19 mouse cellular contexts compared by ENCODE assay signal in genomic region chr9:60454406-60455076, GRCm38 (mm10).
DNase-seq lines count a peak whose midpoint lies in the region; ATAC-seq and TF ChIP-seq lines count a peak whose summit lies in the region.
"Had no signal": no experiment of that assay in that cellular context is flagged by ENCODE, and none has a peak within 500 bp of the region (broad histone marks: within the 10 kb centered on the region; RNA-seq: fewer than 3 reads in every experiment).

No protein-coding gene starts in this region.

- H3K36me3 ChIP-seq in embryonic facial prominence, embryonic 14.5 days (ENCODE audit: control insufficient read depth, insufficient read depth, low read length) = no peaks in the 10 kb centered on the region
- H3K36me3 ChIP-seq in embryonic facial prominence, embryonic 10.5 days (replicated peaks) = no peaks in the 10 kb centered on the region
- H3K36me3 ChIP-seq in limb, embryonic 14.5 days (ENCODE audit: control insufficient read depth, insufficient read depth, low read length) = no peaks in the 10 kb centered on the region
- H3K36me3 ChIP-seq in limb, embryonic 10.5 days = no peaks in the 10 kb centered on the region
- H3K36me3 ChIP-seq: embryonic facial prominence, embryonic 15.5 days; G1E; hindbrain, embryonic 13.5 days; intestine, embryonic 15.5 days; midbrain, embryonic 12.5 days had no signal

- 0 out of 2 replicates have a peak, but pooled peaks cover 3% of the 10 kb centered on the region for H3K27me3 ChIP-seq in embryonic facial prominence, embryonic 14.5 days (replicated peaks; ENCODE audit: control insufficient read depth, insufficient read depth, low read length)
- peaks cover 8% of the 10 kb centered on the region for H3K27me3 ChIP-seq in embryonic facial prominence, embryonic 10.5 days (replicated peaks; ENCODE audit: low read depth, poor library complexity, severe bottlenecking)
- no peaks in the 10 kb centered on the region for H3K27me3 ChIP-seq in limb, embryonic 14.5 days (ENCODE audit: control insufficient read depth, insufficient read depth, low read length)
- no peaks in the 10 kb centered on the region for H3K27me3 ChIP-seq in limb, embryonic 10.5 days (ENCODE audit: low read depth, poor library complexity, severe bottlenecking)
- H3K27me3 ChIP-seq: intestine, embryonic 15.5 days had no signal

- no peak overlapping the region for H3K9ac ChIP-seq in embryonic facial prominence, embryonic 14.5 days (ENCODE audit: low read depth, low read length)
- H3K9ac ChIP-seq in limb, embryonic 14.5 days (ENCODE audit: low read depth, low read length, severe bottlenecking) = no peak overlapping the region
- H3K9ac ChIP-seq: embryonic facial prominence, embryonic 15.5 days; hindbrain, embryonic 13.5 days; intestine, embryonic 15.5 days; liver, embryonic 14.5 days; midbrain, embryonic 12.5 days had no signal

- peak; percentile 12; the same call in 1 of the 2 replicates for ATAC-seq in embryonic facial prominence, embryonic 14.5 days (ENCODE audit: low read depth)
- peak; percentile 44; the same call in 1 of the 2 replicates for ATAC-seq in limb, embryonic 14.5 days (ENCODE audit: low FRiP score, low read depth)
- ATAC-seq: CD4-positive, CD25-positive, alpha-beta regulatory T cell, adult 4 months; intestine, embryonic 15.5 days had no signal

- no peak for TF ChIP-seq POLR2A in limb, embryonic 14.5 days (IDR thresholded peaks at IDR 0.05; ENCODE audit: borderline replicate concordance, extremely low read depth, insufficient read depth, insufficient read length)
- TF ChIP-seq POLR2A in brain, embryonic 14.5 days (IDR thresholded peaks at IDR 0.05; ENCODE audit: borderline replicate concordance, extremely low read depth, insufficient read depth, insufficient read length, poor library complexity, severe bottlenecking) = no peak

- no peak for TF ChIP-seq CTCF in brain, embryonic 14.5 days (IDR thresholded peaks at IDR 0.05; ENCODE audit: borderline replicate concordance, extremely low read depth, insufficient read depth, insufficient read length)

- no peak overlapping the region for H3K4me2 ChIP-seq in embryonic facial prominence, embryonic 14.5 days (ENCODE audit: low read depth, low read length)
- no peak overlapping the region for H3K4me2 ChIP-seq in limb, embryonic 14.5 days (replicated peaks; ENCODE audit: low read depth, low read length, severe bottlenecking)
- H3K4me2 ChIP-seq: embryonic facial prominence, embryonic 15.5 days; hindbrain, embryonic 13.5 days; intestine, embryonic 15.5 days; midbrain, embryonic 12.5 days had no signal

- WGBS in embryonic facial prominence, embryonic 14.5 days = 66% methylated on average over 13 of the region's 13 CpGs
- WGBS in embryonic facial prominence, embryonic 10.5 days = 81% methylated on average over 13 of the region's 13 CpGs
- WGBS in limb, embryonic 14.5 days = 53% methylated on average over 13 of the region's 13 CpGs
- 85% methylated on average over 13 of the region's 13 CpGs for WGBS in limb, embryonic 10.5 days

- H3K4me3 ChIP-seq in embryonic facial prominence, embryonic 14.5 days (ENCODE audit: low read depth, low read length) = no peak overlapping the region
- no peak overlapping the region for H3K4me3 ChIP-seq in embryonic facial prominence, embryonic 10.5 days
- no peak overlapping the region for H3K4me3 ChIP-seq in limb, embryonic 14.5 days (replicated peaks; ENCODE audit: low read length)
- no peak overlapping the region for H3K4me3 ChIP-seq in limb, embryonic 10.5 days
- H3K4me3 ChIP-seq: embryonic facial prominence, embryonic 15.5 days; hindbrain, embryonic 13.5 days; intestine, embryonic 15.5 days; midbrain, embryonic 12.5 days; myocyte had no signal

- DNase-seq in embryonic facial prominence, embryonic 14.5 days (ENCODE audit: low spot score) = peak; percentile 64
- DNase-seq in embryonic facial prominence, embryonic 10.5 days (ENCODE audit: low spot score) = no peak
- DNase-seq in limb, embryonic 14.5 days (ENCODE audit: low spot score) = peak; percentile 60
- DNase-seq in limb, embryonic 10.5 days (ENCODE audit: low spot score) = no peak
- DNase-seq in brain, embryonic 14.5 days (ENCODE audit: low read depth) = peak; percentile 23
- DNase-seq in gastrocnemius, postnatal 4 days (ENCODE audit: low spot score in 2 of 2) = peak; percentile 36 to 64
- no peak for DNase-seq in right cerebral cortex, adult 18-20 months
- no peak for DNase-seq in thymus, postnatal 10 days (ENCODE audit: low spot score in 2 of 2)
- DNase-seq: cerebellum, adult 9-10 months; kidney, postnatal 4 days; layer of hippocampus, postnatal 36 days had no signal

- no peak overlapping the region for H3K27ac ChIP-seq in embryonic facial prominence, embryonic 14.5 days (replicated peaks; ENCODE audit: low read depth, low read length)
- no peak overlapping the region for H3K27ac ChIP-seq in embryonic facial prominence, embryonic 10.5 days (replicated peaks)
- peak overlapping the region; percentile 43 for H3K27ac ChIP-seq in limb, embryonic 14.5 days (replicated peaks; ENCODE audit: low read depth, low read length)
- H3K27ac ChIP-seq in limb, embryonic 10.5 days = no peak overlapping the region
- H3K27ac ChIP-seq: embryonic facial prominence, embryonic 15.5 days; hindbrain, embryonic 13.5 days; intestine, embryonic 15.5 days; liver, embryonic 14.5 days; midbrain, embryonic 12.5 days had no signal

- no peaks in the 10 kb centered on the region for H3K9me3 ChIP-seq in embryonic facial prominence, embryonic 14.5 days (ENCODE audit: control insufficient read depth, low read length)
- no peaks in the 10 kb centered on the region for H3K9me3 ChIP-seq in embryonic facial prominence, embryonic 10.5 days
- no peaks in the 10 kb centered on the region for H3K9me3 ChIP-seq in limb, embryonic 14.5 days (ENCODE audit: control insufficient read depth, low read length)
- H3K9me3 ChIP-seq in limb, embryonic 10.5 days (replicated peaks) = no peaks in the 10 kb centered on the region
- H3K9me3 ChIP-seq: embryonic facial prominence, embryonic 15.5 days; G1E; hindbrain, embryonic 13.5 days; intestine, embryonic 15.5 days; midbrain, embryonic 12.5 days had no signal

- peaks cover 16% of the 10 kb centered on the region for H3K4me1 ChIP-seq in embryonic facial prominence, embryonic 14.5 days (ENCODE audit: control insufficient read depth, insufficient read depth, low read length)
- H3K4me1 ChIP-seq in embryonic facial prominence, embryonic 10.5 days = peaks cover 17% of the 10 kb centered on the region
- H3K4me1 ChIP-seq in limb, embryonic 14.5 days (ENCODE audit: control insufficient read depth, insufficient read depth, low read length) = peaks cover 19% of the 10 kb centered on the region
- H3K4me1 ChIP-seq in limb, embryonic 10.5 days = peaks cover 4% of the 10 kb centered on the region; the same call in 1 of the 2 replicates

Comparison
In these comparisons a context has a peak if more than half of its experiments do, and no peak if none do; other contexts are left out.
1. DNase-seq: peak in embryonic facial prominence, embryonic 14.5 days (single experiment), limb, embryonic 14.5 days (single experiment), brain, embryonic 14.5 days (single experiment) and gastrocnemius, postnatal 4 days (2 of 2); none in embryonic facial prominence, embryonic 10.5 days (single experiment), limb, embryonic 10.5 days (single experiment), right cerebral cortex, adult 18-20 months (single experiment) and thymus, postnatal 10 days (0 of 2).